7 mouse cellular contexts compared by ENCODE assay signal in genomic region chr17:87062639-87063038, GRCm38 (mm10). TPM values are rescaled to one million over a fixed set of nuclear protein-coding genes. Genes with fewer than 3 reads are reported as not detected.
DNase-seq lines count a peak whose midpoint lies in the region.

No protein-coding gene starts in this region.

- DNase-seq in gastrocnemius, postnatal 25 days, result peak; percentile 13
- DNase-seq in gastrocnemius, adult 8-10 months (ENCODE audit: low spot score in 2 of 2), result no peak
- peak; percentile 39 for DNase-seq in R1 (ENCODE audit: low read depth, low spot score)
- peak; percentile 36 for DNase-seq in kidney, adult 11 months
- peak; percentile 47 for DNase-seq in lung, postnatal 10 days
- no peak for DNase-seq in urinary bladder, adult 2 months (ENCODE audit: low spot score)
- DNase-seq in gastrocnemius, postnatal 10 days, result no peak

RNA-seq across cellular contexts. Expression of gene Cript, which starts 37.3 kb away (rescaled TPM):
- 10 to 100 TPM; 38.5 to 41.4 TPM for total RNA-seq in gastrocnemius, postnatal 25 days (2021)
- 10 to 100 TPM; 47.8 to 60.7 (median 55.5) TPM for total RNA-seq in gastrocnemius, adult 8-10 months (2022)
- polyA plus RNA-seq in urinary bladder, adult 2 months (2012; rRNA removed), result 63.6 and 68.5 TPM in 2 replicates
- total RNA-seq in gastrocnemius, postnatal 10 days (2021), result 10 to 100 TPM; 26.3 to 29.2 TPM

RNA-seq across cellular contexts. Expression of gene Pigf, which starts 37.4 kb away (rescaled TPM):
- total RNA-seq in gastrocnemius, postnatal 25 days (2021), result 1 to 10 TPM; 1.6 to 1.8 TPM
- total RNA-seq in gastrocnemius, adult 8-10 months (2022), result 1 to 10 TPM in 3 of 4 experiments, under 1 TPM in 1; 0.99 to 2.6 (median 2.2) TPM
- 25.2 and 36.2 TPM in 2 replicates for polyA plus RNA-seq in urinary bladder, adult 2 months (2012; rRNA removed)
- 1 to 10 TPM; 3.8 to 4.1 TPM for total RNA-seq in gastrocnemius, postnatal 10 days (2021)

RNA-seq across cellular contexts. Expression of gene Socs5, which starts 44.8 kb away (rescaled TPM):
- total RNA-seq in gastrocnemius, postnatal 25 days (2021), result 10 to 100 TPM in 1 of 2 experiments, 1 to 10 TPM in 1; 9.1 to 11.5 TPM
- total RNA-seq in gastrocnemius, adult 8-10 months (2022), result 10 to 100 TPM; 13.1 to 17.8 (median 15.2) TPM
- 20.3 and 26.2 TPM in 2 replicates for polyA plus RNA-seq in urinary bladder, adult 2 months (2012; rRNA removed)
- total RNA-seq in gastrocnemius, postnatal 10 days (2021), result 10 to 100 TPM; 12.3 to 15.0 TPM

Comparison
In these comparisons a context has a peak if more than half of its experiments do, and no peak if none do; other contexts are left out.
1. DNase-seq: peak in gastrocnemius, postnatal 25 days (single experiment), R1 (single experiment), kidney, adult 11 months (single experiment) and lung, postnatal 10 days (single experiment); none in gastrocnemius, adult 8-10 months (0 of 2), urinary bladder, adult 2 months (single experiment) and gastrocnemius, postnatal 10 days (single experiment).